Mouse (Mus musculus) lung, embryonic 14.5 days (tissue): Measurements from ENCODE around the gene Asic3. TPM values are rescaled to one million over a fixed set of nuclear protein-coding genes. Genes with fewer than 3 reads are reported as not detected.

Experiments
- ATAC-seq: fragments of 200-750 bp; cut with Nextera tagmentation; 2 replicates; pipeline ENCODE4 v1.8.0; 2017; ENCODE audit warnings: mild to moderate bottlenecking, moderate TSS enrichment, moderate library complexity; ENCODE audit not compliant: insufficient read depth
- DNase-seq: peaks from one replicate; pipeline ENCODE4 v3.0.0-alpha.2; 2015
- H3K27ac ChIP-seq: fragments of 300-500 bp; sonication (generic); 2 replicates; pipeline ENCODE4 v1.5.1; 2014; ENCODE audit warnings: low read depth, mild to moderate bottlenecking, moderate library complexity
- H3K27me3 ChIP-seq: fragments of 300-500 bp; sonication (generic); 2 replicates; pipeline ENCODE4 v1.6.1; 2014; ENCODE audit warnings: low read length, control low read depth; ENCODE audit not compliant: insufficient read depth
- H3K36me3 ChIP-seq: fragments of 300-500 bp; sonication (generic); 2 replicates; pipeline ENCODE4 v1.6.1; 2014; ENCODE audit warnings: control low read depth; ENCODE audit not compliant: insufficient read depth
- H3K4me1 ChIP-seq: fragments of 300-500 bp; sonication (generic); 2 replicates; pipeline ENCODE4 v1.6.1; 2014; ENCODE audit warnings: antibody characterized with exemption, control low read depth; ENCODE audit not compliant: insufficient read depth
- H3K4me2 ChIP-seq: fragments of 300-500 bp; sonication (generic); 2 replicates; pipeline ENCODE4 v1.6.1; 2014; ENCODE audit warnings: mild to moderate bottlenecking
- H3K4me3 ChIP-seq: fragments of 300-500 bp; sonication (generic); 2 replicates; pipeline ENCODE4 v1.5.1; 2014; ENCODE audit warnings: low read depth, low read length
- H3K9ac ChIP-seq: fragments of 300-500 bp; sonication (generic); 2 replicates; pipeline ENCODE4 v1.6.1; 2014
- H3K9me3 ChIP-seq: fragments of 300-500 bp; sonication (generic); 2 replicates; pipeline ENCODE4 v1.6.1; 2016; ENCODE audit warnings: low read depth, low read length, control low read depth
- CTCF ChIP-seq: IDR thresholded peaks from 2 replicates; pipeline ENCODE4 v1.5.1; 2016; ENCODE audit warnings: antibody characterized with exemption, low read depth
- WGBS: fragments of 180-500 bp; shearing (Covaris S2); extraction: QIAGEN DNeasy Blood & Tissue Kit; methylation state at CpG from one replicate; pipeline ENCODE4 v1.1.7; 2014; 5-methylcytosine and 5-hydroxymethylcytosine counted together
- polyA plus RNA-seq: library from polyadenylated mRNA; unstranded; fragments of >200 nt; fragmentation: Nextera tagmentation; extraction: Ambion mirVana; gene quantifications from 2 replicates; pipeline ENCODE4 v1.2.1, GENCODE M21; 2014

Asic3 gene
- polyA plus RNA-seq, 1 experiment from 2014 or later: not detected

DNA sequence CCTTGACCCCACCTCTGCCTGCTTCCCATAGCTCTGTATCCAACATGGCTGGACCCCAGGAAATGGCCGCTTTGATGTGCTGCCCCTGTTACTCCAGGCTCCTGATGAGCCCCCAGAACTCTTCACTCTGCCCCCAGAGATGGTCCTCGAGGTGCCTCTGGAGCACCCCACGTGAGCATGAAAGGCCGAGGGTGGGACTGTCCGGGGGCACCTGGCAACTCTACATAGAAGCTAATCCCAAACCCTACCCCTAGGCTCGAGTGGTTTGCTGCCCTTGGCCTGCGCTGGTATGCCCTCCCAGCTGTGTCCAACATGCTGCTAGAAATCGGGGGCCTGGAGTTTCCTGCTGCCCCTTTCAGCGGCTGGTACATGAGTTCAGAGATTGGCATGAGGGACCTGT lies 43.4 kb upstream of the Asic3 start:
- Histone ChIP-seq H3K4me2 (no peak overlapping the region), H3K27me3 (no peaks in the 10 kb centered on the region), H3K9ac (no peak overlapping the region), H3K27ac (no peak overlapping the region), H3K9me3 (no peaks in the 10 kb centered on the region), H3K36me3 (no peaks in the 10 kb centered on the region), H3K4me1 (no peaks in the 10 kb centered on the region), H3K4me3 (no peak overlapping the region)
- TF ChIP-seq CTCF: no peak
- no peak for ATAC-seq
- no peak for DNase-seq
- WGBS: 77% methylated on average over 9 of the region's 9 CpGs

- no peaks in the 10 kb centered on the region for H3K9me3 ChIP-seq
- no peak overlapping the region for H3K4me3 ChIP-seq
- no peak for TF ChIP-seq CTCF
- H3K27ac ChIP-seq: no peak overlapping the region
- 70% methylated on average over 5 of the region's 5 CpGs for WGBS
- no peaks in the 10 kb centered on the region for H3K27me3 ChIP-seq
- H3K4me2 ChIP-seq: no peak overlapping the region
- no peaks in the 10 kb centered on the region for H3K4me1 ChIP-seq
- ATAC-seq (no peak), DNase-seq (no peak)
- no peaks in the 10 kb centered on the region for H3K36me3 ChIP-seq
- H3K9ac ChIP-seq: no peak overlapping the region
Observed at GRCm38 (mm10) chr5:24373807-24374206, 39.4 kb upstream of the Asic3 start.

- TF ChIP-seq CTCF: no peak
- Histone ChIP-seq H3K36me3 (no peaks in the 10 kb centered on the region), H3K4me2 (no peak overlapping the region), H3K4me3 (no peak overlapping the region), H3K9me3 (no peaks in the 10 kb centered on the region), H3K27me3 (no peaks in the 10 kb centered on the region), H3K27ac (no peak overlapping the region), H3K4me1 (no peaks in the 10 kb centered on the region), H3K9ac (no peak overlapping the region)
- 20% methylated on average over 6 of the region's 6 CpGs for WGBS
- ATAC-seq: no peak
- peak; percentile 86 for DNase-seq
Observed at GRCm38 (mm10) chr5:24374216-24374615, 39.0 kb upstream of the Asic3 start.

- Histone ChIP-seq H3K4me1 (no peaks in the 10 kb centered on the region), H3K9ac (no peak overlapping the region), H3K4me2 (no peak overlapping the region), H3K27me3 (no peaks in the 10 kb centered on the region), H3K9me3 (no peaks in the 10 kb centered on the region), H3K36me3 (no peaks in the 10 kb centered on the region), H3K27ac (no peak overlapping the region), H3K4me3 (no peak overlapping the region)
- ATAC-seq (no peak), DNase-seq (no peak)
- TF ChIP-seq CTCF: no peak
- 64% methylated on average over 7 of the region's 7 CpGs for WGBS
Observed at GRCm38 (mm10) chr5:24374666-24375328, 38.4 kb upstream of the Asic3 start.

DNA sequence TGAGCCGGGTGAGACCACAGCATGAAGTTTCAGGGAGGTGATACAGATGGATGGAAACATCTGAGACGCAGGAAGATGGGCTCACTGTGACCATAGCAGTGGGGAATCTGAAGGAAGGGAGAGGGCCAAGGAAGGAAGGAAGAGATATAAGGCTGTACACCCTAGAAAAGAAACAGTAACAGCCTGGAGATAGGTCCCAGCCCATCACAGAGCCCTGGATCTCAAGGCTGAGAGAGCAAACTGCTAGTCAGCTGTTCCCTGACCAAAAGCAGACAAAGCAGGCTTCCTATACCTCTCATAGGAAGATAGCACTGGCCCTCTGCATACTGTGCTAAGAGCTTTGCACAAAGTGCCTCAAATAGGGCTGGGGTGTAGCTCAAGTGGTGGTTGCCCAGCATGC lies 34.5 kb upstream of the Asic3 start:
- 63% methylated on average over 2 of the region's 2 CpGs for WGBS
- H3K4me3 ChIP-seq: no peak overlapping the region
- no peak overlapping the region for H3K27ac ChIP-seq
- H3K9ac ChIP-seq: no peak overlapping the region
- H3K36me3 ChIP-seq: no peaks in the 10 kb centered on the region
- no peaks in the 10 kb centered on the region for H3K4me1 ChIP-seq
- no peak overlapping the region for H3K4me2 ChIP-seq
- no peaks in the 10 kb centered on the region for H3K27me3 ChIP-seq
- ATAC-seq (no peak), DNase-seq (no peak)
- TF ChIP-seq CTCF: no peak
- H3K9me3 ChIP-seq: no peaks in the 10 kb centered on the region

DNA sequence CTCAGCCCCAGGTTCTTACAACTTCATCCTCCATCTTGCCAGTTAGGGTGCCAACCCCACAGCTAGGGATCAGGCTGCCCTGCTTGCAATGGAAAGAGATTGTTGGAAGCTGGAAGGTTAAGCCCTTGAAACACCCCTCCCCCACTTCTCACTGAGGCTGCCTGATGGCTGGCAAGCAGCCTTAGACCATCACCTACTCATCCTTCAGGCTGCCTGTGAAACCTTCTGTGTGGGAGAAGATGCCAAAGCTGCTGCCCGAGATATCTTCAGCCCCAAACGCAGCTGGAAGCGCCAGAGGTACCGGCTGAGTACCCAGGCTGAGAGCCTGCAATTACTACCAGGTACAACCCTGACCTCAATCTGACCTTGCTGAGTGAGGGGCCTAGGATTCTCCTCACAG lies 33.7 kb upstream of the Asic3 start:
- Histone ChIP-seq H3K4me3 (no peak overlapping the region), H3K9me3 (no peaks in the 10 kb centered on the region), H3K27ac (no peak overlapping the region), H3K4me2 (no peak overlapping the region), H3K27me3 (no peaks in the 10 kb centered on the region), H3K4me1 (no peaks in the 10 kb centered on the region), H3K36me3 (no peaks in the 10 kb centered on the region), H3K9ac (no peak overlapping the region)
- no peak for TF ChIP-seq CTCF
- DNase-seq: no peak
- 59% methylated on average over 4 of the region's 4 CpGs for WGBS
- ATAC-seq: no peak

- WGBS: 94% methylated on average over 4 of the region's 4 CpGs
- no peaks in the 10 kb centered on the region for H3K4me1 ChIP-seq
- no peak overlapping the region for H3K9ac ChIP-seq
- no peaks in the 10 kb centered on the region for H3K36me3 ChIP-seq
- DNase-seq (no peak), ATAC-seq (no peak)
- no peak overlapping the region for H3K4me3 ChIP-seq
- TF ChIP-seq CTCF: no peak
- no peaks in the 10 kb centered on the region for H3K9me3 ChIP-seq
- no peaks in the 10 kb centered on the region for H3K27me3 ChIP-seq
- H3K27ac ChIP-seq: no peak overlapping the region
- no peak overlapping the region for H3K4me2 ChIP-seq
Observed at GRCm38 (mm10) chr5:24380499-24380898, 32.7 kb upstream of the Asic3 start.
